Mouse (Mus musculus) spleen, adult 18-20 months (tissue): ENCODE measurements around the gene Nckap5.

ENCODE experiments used
- DNase-seq, 2 experiments: peaks; one replicate each; pipeline ENCODE4 v3.0.0; 2022; ENCODE audit warnings: mixed read lengths in 2 of 2

The Nckap5 gene

DNA sequence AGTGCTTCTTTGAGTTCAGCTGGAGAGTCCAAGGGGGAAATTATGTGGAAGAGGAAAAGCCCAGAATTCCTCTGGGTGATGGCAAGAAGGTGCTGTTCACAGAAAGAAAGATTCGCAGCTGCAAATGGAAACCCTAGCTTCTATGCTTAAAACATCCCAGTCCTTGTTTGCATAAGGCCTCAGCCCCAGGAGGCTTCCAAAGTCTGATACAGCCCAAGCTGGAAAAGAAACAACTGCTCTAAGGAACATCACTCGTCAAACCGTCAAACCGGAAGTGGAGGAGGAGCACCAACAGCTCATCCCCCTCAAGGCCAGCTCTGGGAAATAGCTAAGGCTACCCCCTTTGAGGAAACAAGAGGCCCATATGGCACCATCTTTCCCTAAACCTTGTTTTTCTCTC is 286.1 kb downstream of the Nckap5 start:
- DNase-seq: no peak

DNA sequence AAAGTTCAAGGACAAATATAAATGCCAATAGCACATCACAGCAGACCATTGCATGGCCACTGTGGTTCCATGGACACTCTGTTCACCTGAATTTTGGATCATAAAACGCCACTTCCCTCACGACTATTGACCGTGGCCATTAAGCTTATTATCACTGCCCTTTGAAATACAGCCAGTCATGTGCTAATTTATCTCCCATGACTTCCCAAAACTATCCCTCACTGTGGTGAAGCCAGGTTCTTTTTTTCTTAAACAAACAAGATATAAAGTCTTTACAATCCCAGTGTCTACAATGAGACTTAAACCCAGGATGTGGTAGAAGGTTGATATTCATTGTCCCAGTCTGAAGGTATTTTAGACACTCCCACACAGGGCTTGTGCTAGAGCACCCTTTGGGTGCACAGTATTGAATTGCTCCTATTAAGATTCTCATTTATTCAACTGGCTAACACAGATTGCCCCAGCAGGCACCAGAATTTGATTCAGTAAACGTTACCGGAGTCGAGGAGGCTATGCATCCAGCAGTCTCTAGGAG is 293.3 kb downstream of the Nckap5 start:
- DNase-seq: no peak

DNA sequence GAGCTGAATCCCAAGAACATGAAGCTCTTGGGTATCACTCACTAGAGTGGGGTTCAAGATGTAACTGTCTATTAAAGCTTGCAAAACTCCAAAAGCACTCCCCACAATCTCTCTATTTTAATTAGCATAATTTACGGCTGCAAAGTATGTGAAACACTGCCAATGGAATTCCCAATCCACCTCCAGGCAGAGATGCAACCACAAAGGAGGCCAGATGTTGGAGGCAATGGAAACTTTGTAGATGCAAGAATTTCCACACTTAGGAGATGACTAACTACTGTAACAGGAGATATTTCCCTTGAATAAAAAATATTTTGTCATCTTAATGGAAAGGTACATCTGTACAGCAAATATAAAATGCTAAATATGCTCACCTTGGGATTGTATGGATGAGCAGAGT is 295.1 kb downstream of the Nckap5 start:
- DNase-seq: no peak

DNA sequence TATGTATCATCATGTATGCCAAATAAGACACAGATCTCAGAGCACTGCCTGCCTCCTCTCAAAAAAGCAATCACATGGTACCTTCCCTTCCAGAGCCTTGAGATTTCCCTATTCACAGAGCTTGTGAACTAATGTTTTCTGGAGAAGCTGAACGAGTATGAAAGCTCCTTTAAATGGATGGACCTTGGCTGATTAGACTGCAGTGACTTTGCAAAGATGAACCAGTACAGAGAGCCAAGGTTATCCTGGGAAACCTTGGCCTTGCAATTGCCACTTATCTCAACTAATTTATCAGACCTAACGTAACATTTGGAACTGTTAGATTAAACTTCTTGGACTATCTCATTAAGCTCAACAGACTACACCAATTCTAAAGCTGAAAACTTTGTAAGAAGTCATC is 296.6 kb downstream of the Nckap5 start:
- DNase-seq: no peak

DNA sequence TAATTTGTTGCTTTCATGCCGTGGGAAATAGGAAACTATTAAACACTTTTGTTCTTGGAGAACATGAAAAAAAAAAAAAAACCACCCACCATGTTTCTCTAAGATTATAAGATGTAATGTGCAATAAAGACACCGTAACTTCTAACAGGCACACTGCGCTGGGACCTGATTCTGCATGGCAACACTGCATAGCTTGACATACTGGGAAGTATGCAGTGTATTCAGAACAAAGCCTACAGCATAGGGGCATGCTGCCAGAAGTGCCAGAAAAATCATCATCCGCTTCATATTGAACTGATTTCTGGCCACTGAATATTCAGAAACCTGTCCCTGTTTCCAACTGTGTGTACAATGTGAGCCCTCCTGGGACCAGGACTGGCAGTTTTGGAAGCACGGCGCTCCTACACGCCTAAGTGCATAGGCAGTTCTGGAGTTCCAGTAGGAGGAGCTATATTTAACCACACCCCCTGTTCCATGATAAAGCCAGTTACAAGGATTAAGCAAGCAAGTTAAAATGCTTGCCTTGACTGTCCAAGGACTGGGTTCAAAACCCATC is 302.5 kb downstream of the Nckap5 start:
- no peak for DNase-seq

DNA sequence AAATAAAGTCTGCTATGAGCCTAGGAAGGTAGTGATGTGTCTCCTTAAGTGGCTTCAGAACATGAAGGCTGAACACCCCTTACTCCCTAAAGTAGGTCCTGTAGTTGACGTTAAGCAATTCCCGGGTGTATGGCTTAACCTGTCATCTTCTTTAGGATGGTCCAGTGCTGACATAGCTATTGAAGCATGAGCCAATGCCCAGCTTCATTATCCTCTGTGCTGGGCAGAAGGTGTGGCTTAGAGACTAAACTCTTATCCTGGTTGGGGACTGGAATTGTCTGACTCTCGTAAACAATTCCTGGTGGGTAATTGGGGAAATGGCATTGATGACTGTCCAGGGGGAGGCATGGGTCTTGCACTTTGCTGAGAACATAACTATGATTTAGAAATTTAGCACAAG is 312.5 kb downstream of the Nckap5 start:
- DNase-seq: no peak

DNA sequence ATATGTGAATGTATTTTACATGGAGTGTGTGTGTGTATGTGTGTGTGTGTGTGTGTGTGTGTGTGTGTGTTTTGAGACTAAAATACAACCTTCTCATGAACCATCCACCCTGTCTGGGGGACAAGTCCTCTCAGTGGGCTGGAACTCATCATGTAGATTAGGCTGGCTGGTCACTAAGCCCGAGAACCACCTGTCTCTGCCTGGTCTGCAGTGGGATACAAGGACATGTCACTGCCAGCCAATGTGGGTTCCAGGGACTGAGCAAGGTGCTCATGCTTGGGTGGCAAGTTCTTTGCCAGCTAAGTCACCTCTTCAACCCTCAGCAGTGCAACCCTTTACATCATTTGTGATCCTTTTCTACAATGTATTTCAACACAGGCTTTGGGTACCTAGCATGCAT is 313.2 kb downstream of the Nckap5 start:
- no peak for DNase-seq

DNA sequence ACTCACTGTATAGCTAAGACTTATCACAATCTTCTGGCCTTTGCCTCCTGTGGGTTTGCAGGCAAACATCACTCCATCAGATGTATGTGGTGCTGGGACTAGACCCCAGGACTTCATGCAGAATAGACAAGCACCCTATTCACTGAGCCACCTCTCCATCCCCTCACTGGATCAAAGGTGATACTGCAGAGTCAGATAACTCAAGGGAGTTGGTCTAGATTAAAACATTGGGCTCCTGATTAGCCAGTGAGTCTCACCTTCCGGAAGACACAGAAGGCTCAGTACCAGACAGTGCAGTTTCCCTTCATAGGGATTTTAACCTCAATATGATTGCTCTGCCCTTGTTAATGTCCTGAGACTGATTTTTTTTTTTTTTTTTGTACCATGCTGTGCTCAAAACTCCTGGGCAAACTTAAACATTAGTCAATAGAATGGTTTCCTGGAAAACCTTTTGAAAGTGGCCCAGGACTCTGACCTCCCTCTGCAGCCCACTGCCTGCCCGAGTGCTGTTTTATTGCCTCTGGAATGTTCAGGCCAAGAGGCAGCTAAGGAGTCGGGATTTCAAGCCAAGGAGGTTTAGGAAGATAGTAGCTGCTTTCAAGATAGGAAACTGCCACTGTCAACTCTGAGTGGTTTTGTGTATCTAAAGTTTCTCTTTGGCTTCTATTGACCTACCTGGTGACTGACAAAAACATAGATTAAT is 315.4 kb downstream of the Nckap5 start:
- DNase-seq: no peak

DNA sequence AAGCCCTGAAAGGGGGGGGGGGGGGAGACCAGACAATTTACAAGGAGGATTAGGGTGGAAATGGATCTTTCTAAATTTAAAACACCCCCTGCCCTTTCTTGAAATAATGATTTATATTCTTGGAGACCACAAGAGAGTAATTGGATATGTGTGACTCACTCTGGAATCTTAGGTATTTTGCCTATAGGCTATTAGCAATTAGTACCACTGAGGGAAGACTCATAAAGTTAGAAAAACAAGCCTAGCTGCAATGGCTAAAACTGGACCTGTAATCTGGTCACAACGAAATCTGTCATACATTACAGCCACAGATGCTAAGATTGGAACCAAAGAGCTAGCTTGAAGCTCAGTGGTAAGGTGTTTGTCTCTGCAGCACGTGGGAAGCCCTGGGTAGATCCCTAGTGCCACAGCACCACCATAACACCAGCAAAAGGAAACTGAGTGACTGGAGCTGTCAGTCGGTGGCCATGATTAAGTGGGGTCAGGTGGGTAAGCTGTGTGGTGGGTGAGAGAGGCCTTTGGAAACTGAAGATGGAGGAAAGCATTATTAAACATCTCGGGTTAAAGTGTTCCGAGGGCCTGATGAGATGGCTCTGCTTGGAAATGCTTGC is 318.7 kb downstream of the Nckap5 start:
- DNase-seq: no peak

DNA sequence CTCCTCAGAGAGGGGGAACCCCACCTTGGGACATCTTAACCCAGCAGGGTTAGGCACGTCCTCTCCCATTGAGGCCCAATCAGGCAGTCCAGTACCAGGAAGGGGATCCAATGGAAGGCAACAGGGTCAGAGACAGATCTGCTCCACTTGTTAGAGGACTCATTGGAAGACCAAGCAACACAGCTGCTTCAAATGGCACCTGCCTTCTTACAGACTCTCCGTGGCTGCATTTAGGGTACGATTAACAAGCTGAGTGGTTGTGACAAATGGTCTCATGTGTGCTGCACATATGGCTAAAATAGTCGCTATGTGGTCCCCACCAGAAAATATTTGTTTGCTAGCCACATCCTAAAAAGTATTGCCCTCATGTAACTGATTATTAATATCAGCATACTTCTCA is 325.9 kb downstream of the Nckap5 start:
- DNase-seq: no peak

DNA sequence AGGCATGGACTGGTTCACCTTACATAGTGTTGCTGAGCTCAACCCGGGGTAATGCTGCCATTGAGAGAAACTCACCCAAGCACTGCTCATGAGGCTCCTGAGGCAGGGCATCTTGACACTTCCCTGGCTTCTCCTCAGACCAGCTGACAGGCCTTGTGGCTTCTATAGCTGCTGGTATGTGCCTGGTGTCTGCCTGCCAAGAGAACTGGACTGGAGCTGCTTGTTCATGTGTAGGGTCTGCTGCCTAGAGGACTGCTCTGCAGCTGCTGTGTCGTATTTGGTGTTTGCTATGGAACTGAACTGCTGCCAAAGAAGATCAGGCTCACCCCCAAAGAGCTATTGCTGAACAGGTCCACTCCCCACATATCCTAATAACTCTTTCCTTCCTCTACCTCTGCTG is 327.9 kb downstream of the Nckap5 start:
- no peak for DNase-seq

DNA sequence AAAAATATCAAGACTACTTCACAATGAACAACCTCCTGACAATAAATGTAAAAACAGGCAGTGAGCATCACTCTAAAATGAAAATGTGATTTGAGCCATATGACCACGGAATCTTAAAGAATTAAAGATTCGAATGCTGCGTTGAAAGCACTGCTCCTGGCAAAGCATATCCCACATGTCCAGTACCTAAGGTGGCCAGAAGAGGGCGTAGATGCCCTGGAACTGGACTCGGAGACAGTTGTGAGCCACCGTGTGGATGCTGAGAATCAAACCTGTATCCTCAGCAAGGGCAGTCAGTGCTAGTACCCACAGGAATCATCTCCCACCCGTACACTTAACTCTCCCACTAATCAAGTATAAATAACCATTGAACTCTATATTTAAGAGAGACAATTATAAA is 333.9 kb downstream of the Nckap5 start:
- no peak for DNase-seq

DNA sequence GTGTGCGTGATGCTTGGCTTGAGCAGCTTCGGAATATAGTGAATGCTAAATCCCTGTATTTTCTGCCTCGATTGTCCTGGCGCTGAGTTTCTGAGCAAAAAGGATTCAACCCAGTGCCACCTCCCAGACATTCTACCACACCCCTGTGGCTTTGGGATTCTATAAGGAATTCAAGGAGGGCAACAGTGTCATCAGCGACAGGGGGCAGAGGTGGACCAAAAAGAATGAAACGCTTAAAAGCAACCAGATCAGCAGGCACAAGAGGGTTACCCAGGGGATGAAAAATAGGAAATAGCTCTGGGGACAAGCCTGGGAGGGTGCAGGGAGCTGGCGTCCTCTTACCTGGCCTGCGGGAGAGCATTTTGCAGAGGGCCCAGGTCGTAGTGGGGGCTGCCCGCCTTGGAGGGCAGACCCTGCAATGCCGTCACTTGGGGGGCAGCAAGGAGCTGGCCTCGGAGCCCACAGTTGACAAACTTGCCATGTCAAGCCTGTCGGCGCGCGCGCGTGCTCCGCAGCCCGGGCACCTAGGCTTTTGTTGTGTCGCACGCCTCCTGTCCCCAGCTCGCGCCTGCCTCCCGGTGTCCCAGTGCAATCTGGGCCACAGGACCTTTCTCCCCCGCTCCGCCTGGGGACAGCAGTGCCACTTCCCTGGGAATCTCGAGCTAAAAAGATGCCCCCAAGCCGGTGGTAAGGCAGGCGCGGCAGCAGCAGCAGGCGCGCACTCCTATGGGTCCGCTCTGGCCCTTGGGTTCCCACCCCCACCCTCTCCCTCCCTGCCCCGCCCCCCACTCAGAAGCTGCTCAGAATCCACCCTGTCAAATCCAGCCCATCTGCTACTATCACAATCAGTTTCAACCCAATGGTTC is 338.2 kb downstream of the Nckap5 start:
- no peak for DNase-seq

DNA sequence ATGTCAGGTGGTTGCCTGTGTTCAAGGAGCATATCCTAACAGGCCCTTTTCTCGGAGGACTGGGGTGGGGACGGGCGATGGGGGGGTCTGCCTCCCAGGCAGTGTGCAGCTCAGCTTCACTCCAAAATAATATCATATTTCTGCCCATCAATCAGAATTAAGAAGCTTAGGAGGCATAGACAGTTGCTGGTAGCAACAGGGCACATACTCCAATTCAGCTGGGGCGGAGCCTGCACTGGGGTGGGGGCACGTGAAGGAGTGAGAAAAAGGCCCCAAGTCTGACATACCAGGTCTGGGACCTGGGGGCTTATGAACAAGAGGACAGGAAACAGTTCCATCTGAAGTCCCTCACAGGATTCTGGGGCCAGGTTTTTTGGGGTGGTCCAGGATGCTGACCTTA is 339.2 kb downstream of the Nckap5 start:
- DNase-seq: no peak

DNA sequence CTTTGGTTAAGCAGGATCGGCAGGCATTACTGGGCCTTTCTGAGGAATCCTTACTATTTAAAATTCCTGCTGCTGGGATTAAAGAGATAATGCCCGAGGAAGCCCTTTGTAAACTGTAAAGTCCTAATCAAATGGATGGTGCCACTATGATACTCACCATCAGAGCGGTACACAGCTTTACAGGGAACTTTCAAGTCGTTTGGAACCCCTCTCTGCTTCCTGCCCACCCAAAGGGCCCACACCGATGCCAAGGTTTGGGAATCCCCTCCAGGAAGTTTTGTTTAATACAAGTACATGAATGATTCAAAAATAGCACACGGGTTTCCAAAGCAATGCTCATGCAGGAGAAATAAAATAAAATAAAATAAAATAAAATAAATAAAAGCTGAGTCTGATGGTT is 340.3 kb downstream of the Nckap5 start:
- no peak for DNase-seq

DNA sequence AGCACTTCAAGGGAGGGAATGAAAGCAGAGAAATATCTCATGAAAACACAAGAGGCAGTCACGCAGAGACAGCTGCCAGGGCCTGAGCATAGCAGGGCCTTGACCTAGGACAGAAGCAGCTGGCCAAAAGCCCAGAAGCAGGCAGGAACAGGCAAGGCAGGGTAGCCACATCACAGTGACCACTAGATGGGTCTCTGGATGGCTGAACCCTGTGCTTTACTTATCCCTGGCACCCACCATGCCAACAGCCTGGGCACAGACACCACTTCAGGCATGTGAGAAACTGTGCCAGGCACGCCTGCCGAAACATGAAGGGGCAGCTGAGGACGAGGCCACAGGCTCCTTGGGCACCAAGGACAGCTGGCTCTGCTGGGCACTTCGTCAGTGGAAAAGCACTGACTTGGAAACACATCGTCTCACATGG is 345.9 kb downstream of the Nckap5 start:
- DNase-seq: no peak

DNA sequence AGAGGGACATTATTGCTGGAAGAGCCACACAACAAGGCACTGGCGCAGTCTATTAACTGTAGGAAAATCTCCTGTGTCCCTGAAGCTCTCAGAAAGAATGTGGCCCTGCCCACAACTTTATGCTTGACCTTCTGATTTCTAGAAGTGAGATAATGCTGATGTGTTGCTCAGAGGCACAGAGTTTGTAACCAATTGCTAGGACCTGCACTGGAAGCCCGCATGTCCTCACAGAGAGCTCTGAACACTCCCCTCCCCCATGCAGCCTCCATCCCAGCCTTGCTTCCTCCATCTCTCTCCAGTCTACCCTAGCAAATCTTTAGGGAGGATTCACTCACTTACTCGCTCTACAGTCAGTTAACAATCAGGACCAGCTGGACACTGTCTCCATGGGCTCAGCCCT is 346.9 kb downstream of the Nckap5 start:
- no peak for DNase-seq

DNA sequence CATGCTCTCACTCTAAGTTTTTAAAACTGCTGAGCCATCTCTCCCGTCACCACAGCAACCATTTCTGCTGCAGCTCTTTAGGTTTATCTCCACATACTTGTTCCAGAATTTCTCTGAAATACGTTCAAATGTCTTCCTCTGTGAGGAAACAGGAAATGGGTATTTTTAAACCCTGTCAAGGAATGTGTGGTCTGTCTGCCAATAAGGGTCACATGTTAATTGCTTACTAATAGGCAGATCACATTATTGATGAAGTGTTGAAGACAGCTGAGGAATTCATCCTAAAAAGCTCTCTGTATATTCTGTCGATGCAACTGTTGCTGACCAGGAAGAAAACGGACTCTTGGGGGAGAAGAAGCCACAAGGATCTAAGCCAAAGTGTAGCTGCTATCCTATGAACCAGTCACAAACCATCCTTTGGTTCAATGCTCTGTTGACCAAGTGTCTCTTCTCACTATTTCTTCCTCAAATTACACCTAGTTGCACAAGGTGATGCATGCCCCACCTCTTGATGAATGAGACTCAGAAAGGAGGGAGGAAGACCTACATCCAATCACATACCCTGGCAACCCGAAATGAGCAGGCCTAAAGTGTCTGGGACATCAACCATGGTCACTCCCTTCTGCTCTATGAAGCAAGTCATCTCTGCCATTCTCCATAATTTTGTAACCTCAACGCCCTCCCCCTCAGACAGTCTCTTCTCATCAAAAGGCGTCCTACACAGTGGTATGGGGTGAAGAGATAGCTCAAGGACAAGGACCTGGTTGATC is 349.0 kb downstream of the Nckap5 start:
- DNase-seq: no peak

DNA sequence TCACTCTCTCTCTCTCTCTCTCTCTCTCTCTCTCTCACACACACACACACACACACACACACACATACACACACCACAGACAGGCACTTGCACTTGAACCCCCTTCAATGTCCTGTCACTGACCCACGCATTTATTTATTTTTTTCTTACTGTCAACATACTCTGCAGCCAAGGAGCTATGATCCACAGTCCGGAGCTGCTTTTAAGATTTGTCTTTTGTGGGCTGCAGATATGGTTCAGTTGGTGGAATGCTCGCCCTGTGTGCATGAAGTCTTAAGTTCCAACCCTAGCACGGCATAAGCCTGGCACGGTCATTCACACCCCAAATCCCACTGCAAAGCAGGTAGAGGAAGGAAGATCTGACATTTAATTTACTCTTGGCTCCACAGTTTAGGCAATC is 357.6 kb downstream of the Nckap5 start:
- DNase-seq: no peak

DNA sequence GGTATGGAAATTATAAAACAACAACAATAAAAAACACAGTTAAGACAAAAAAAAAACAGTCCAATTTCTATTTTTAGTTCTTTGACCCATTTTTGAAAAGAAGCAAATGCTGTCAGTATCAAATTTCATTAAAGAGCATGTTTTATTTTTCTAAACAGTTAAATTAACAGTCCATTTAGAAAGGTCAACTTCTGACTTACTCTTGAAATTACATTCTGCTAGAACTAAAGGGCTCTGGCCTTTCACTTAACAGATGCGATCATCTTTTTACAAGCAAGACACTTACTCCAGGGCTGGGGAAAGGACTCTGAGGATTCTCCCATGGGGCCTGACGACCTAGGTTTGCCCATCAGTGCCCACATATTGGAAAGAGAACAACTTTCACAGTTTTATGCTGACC is 359.2 kb downstream of the Nckap5 start:
- DNase-seq: no peak

DNA sequence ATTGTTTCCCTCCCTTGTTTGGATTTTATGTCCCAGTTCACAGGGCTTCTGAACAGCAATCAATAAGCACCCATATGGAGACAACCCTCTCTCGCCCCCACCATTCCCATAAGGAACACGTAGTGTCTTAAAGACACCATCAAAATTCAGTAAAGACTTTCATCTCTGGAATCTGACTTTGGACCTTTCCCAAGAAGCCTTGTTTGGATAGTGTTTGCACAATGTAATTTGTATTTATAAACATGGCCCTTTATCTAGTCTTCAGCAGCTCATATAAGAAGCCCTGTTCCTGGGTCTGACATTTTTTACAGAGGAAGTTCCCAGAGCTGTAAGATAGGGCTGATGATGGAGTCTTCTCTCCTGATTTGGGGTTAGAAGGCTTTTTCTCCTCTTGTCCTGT is 359.7 kb downstream of the Nckap5 start:
- DNase-seq: no peak

DNA sequence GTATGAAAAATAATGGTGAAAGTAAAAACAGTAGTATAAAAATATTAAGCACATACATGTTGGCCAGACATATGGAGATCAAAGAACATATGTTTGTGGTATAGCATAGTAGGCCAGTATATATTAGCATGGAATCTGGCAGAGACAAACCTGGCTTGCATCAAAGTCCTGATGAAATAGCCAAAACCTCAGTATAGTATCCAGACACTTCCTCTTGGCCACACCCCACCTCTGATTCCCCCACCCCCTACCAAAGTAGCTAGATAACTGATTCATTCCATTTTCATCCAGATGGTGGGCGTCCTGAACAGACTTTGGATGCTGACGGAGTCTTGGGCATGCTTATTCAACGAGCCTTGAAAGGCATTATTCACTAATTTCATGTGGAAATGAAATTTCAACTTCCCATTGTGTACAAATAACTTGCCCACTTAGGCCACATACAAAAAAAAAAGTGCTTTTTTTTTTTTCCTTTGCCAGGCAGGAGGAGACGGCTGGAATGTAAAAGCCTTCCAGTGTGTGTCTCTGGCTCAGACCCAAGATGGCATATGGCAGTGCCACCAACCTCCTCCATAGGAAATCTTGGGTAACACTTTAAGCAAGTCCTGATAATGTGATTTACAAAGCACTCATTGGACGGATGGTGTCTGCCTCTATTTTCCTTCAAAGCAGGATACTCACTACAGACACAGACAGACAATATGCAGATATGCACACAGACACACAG is 360.6 kb downstream of the Nckap5 start:
- no peak for DNase-seq
